Mouse (Mus musculus) intestine, embryonic 15.5 days (tissue): Measurements from ENCODE around the gene Enpep. TPM values are rescaled to one million over a fixed set of nuclear protein-coding genes. Genes with fewer than 3 reads are reported as not detected.

Experiments used
- ATAC-seq: fragments of 200-750 bp; cut with Nextera tagmentation; 2 replicates; pipeline ENCODE4 v1.8.0; 2017; ENCODE audit warnings: moderate TSS enrichment, moderate library complexity
- H3K27ac ChIP-seq: fragments of 300-500 bp; sonication (generic); 2 replicates; pipeline ENCODE4 v1.5.1; 2015; ENCODE audit warnings: mild to moderate bottlenecking, inconsistent platforms
- H3K27me3 ChIP-seq: fragments of 300-500 bp; sonication (generic); replicated peaks from 2 replicates; pipeline ENCODE4 v1.6.1; 2015; ENCODE audit warnings: inconsistent platforms
- H3K36me3 ChIP-seq: fragments of 300-500 bp; sonication (generic); 2 replicates; pipeline ENCODE4 v1.6.1; 2015; ENCODE audit warnings: inconsistent platforms
- H3K4me1 ChIP-seq: fragments of 300-500 bp; sonication (generic); replicated peaks from 2 replicates; pipeline ENCODE4 v1.6.1; 2015; ENCODE audit warnings: inconsistent platforms
- H3K4me2 ChIP-seq: fragments of 300-500 bp; sonication (generic); replicated peaks from 2 replicates; pipeline ENCODE4 v1.6.1; 2015; ENCODE audit warnings: mild to moderate bottlenecking, inconsistent platforms
- H3K4me3 ChIP-seq: fragments of 300-500 bp; sonication (generic); replicated peaks from 2 replicates; pipeline ENCODE4 v1.5.1; 2015; ENCODE audit warnings: inconsistent platforms
- H3K9ac ChIP-seq: fragments of 300-500 bp; sonication (generic); 2 replicates; pipeline ENCODE4 v1.6.1; 2015; ENCODE audit warnings: inconsistent platforms
- H3K9me3 ChIP-seq: fragments of 300-500 bp; sonication (generic); 2 replicates; pipeline ENCODE4 v1.6.1; 2016; ENCODE audit warnings: inconsistent platforms
- WGBS: fragments of 180-500 bp; shearing (Covaris S2); methylation state at CpG from one replicate; pipeline ENCODE4 v1.1.7; 2015; 5-methylcytosine and 5-hydroxymethylcytosine counted together
- polyA plus RNA-seq: library from polyadenylated mRNA; unstranded; fragments of >200 nt; fragmentation: Nextera tagmentation; extraction: Ambion mirVana; gene quantifications from 2 replicates; pipeline ENCODE4 v1.2.1, GENCODE M21; 2015

Enpep gene
- polyA plus RNA-seq, 1 experiment from 2014 or later: 100 TPM

DNA sequence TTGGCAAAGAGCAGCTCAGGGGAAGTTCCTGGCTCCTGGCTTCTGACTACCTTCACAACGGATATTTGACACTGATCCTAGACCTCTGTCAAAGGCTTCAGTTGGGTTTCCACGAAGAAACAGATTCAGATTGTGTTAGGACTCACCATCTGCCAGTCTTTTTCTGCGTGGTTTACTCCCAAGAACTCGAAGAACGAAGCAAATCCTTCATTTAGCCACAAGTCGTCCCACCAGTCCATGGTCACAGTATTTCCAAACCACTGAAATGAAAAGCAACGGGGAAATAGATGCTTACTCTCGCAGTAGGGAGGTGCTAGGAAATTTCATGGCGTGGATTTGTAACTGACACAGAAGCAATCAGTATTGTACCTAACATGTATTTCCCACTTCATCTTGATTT, 23.6 kb downstream of the Enpep start:
- ATAC-seq: no peak
- Histone ChIP-seq H3K36me3 (no peaks in the 10 kb centered on the region), H3K4me1 (no peaks in the 10 kb centered on the region), H3K9me3 (no peaks in the 10 kb centered on the region), H3K27me3 (no peaks in the 10 kb centered on the region), H3K4me2 (no peak overlapping the region), H3K9ac (no peak overlapping the region), H3K27ac (no peak overlapping the region), H3K4me3 (no peak overlapping the region)
- 71% methylated on average over 9 of the region's 9 CpGs for WGBS

- no peak overlapping the region for H3K27ac ChIP-seq
- peak; percentile 73; the same call in 1 of the 2 replicates for ATAC-seq
- no peaks in the 10 kb centered on the region for H3K27me3 ChIP-seq
- no peaks in the 10 kb centered on the region for H3K4me1 ChIP-seq
- no peaks in the 10 kb centered on the region for H3K9me3 ChIP-seq
- H3K36me3 ChIP-seq: no peaks in the 10 kb centered on the region
- WGBS: 36% methylated on average over 10 of the region's 10 CpGs
- no peak overlapping the region for H3K4me3 ChIP-seq
- no peak overlapping the region for H3K9ac ChIP-seq
- no peak overlapping the region for H3K4me2 ChIP-seq
Measured at GRCm38 (mm10) chr3:129308102-129308752, 24.3 kb downstream of the Enpep start.

GRCm38 (mm10) chr3:129303941-129304340, 28.6 kb downstream of the Enpep start:
- H3K27ac ChIP-seq: no peak overlapping the region
- H3K27me3 ChIP-seq: no peaks in the 10 kb centered on the region
- 5% methylated on average over 3 of the region's 3 CpGs for WGBS
- no peaks in the 10 kb centered on the region for H3K9me3 ChIP-seq
- H3K4me2 ChIP-seq: no peak overlapping the region
- no peaks in the 10 kb centered on the region for H3K36me3 ChIP-seq
- no peaks in the 10 kb centered on the region for H3K4me1 ChIP-seq
- H3K4me3 ChIP-seq: no peak overlapping the region
- no peak for ATAC-seq
- H3K9ac ChIP-seq: no peak overlapping the region

DNA sequence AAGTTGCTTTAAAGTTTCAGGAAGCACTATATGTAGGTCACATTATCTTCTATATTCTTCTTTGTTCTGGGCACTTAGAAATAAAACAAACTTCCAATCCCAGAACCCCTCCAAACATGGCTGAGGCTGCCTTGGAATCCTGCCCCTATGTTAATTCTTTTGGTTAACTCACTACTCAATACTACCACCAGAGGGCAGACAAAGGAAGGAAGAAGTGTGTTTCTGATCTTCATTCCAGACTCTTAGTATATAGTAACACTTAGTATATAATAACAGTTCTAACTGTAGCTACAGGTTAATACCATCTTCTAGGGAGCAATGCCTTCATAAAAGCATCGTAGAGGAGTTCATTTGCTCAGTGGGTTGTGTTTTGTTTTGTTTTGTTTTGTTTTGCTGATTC, 32.6 kb downstream of the Enpep start:
- WGBS: 69% methylated on average over 1 of the region's 1 CpGs
- Histone ChIP-seq H3K27ac (no peak overlapping the region), H3K4me2 (no peak overlapping the region)

DNA sequence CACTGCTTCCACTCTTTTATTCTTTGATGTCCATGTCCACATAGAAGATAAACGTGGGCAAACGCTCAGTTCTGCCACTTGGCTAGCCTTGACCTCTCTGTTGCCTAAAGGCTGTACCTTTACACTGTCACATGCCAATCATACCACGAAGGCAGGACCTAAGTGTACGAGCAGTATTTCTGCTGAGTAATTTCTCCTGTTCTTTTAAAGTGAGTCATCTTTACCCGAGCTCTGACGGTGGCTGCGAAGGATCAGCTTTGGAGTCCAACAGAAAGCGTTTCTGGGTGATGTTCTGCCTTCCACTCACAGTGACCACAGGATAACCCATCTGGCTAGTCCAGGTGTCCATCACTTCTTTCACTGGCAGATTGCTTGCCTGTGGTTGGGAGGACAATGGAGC, 33.9 kb downstream of the Enpep start:
- 85% methylated on average over 8 of the region's 8 CpGs for WGBS
- Histone ChIP-seq H3K9me3 (no peaks in the 10 kb centered on the region), H3K4me2 (no peak overlapping the region), H3K4me1 (no peaks in the 10 kb centered on the region), H3K27ac (no peak overlapping the region), H3K4me3 (no peak overlapping the region), H3K36me3 (no peaks in the 10 kb centered on the region), H3K27me3 (no peaks in the 10 kb centered on the region), H3K9ac (no peak overlapping the region)
- no peak for ATAC-seq

More for the DNA sequence above, 32.6 kb downstream of the Enpep start:
- no peak overlapping the region for H3K9ac ChIP-seq
- no peak overlapping the region for H3K4me3 ChIP-seq
- no peaks in the 10 kb centered on the region for H3K4me1 ChIP-seq
- H3K9me3 ChIP-seq: no peaks in the 10 kb centered on the region
- no peaks in the 10 kb centered on the region for H3K27me3 ChIP-seq
- H3K36me3 ChIP-seq: no peaks in the 10 kb centered on the region
- peak; percentile 55; the same call in 1 of the 2 replicates for ATAC-seq

- H3K9ac ChIP-seq: no peak overlapping the region
- H3K9me3 ChIP-seq: no peaks in the 10 kb centered on the region
- WGBS: 65% methylated on average over 5 of the region's 5 CpGs
- no peaks in the 10 kb centered on the region for H3K4me1 ChIP-seq
- H3K4me2 ChIP-seq: no peak overlapping the region
- no peaks in the 10 kb centered on the region for H3K27me3 ChIP-seq
- no peaks in the 10 kb centered on the region for H3K36me3 ChIP-seq
- H3K27ac ChIP-seq: no peak overlapping the region
- no peak overlapping the region for H3K4me3 ChIP-seq
- 0 out of 2 replicates have a peak, but pooled peaks have one; percentile 36 for ATAC-seq
Measured at GRCm38 (mm10) chr3:129296994-129297393, 35.5 kb downstream of the Enpep start.

GRCm38 (mm10) chr3:129295883-129296282, 36.6 kb downstream of the Enpep start:
- no peaks in the 10 kb centered on the region for H3K4me1 ChIP-seq
- no peak overlapping the region for H3K4me2 ChIP-seq
- no peak overlapping the region for H3K4me3 ChIP-seq
- H3K36me3 ChIP-seq: no peaks in the 10 kb centered on the region
- H3K27me3 ChIP-seq: no peaks in the 10 kb centered on the region
- H3K9me3 ChIP-seq: no peaks in the 10 kb centered on the region
- no peak overlapping the region for H3K9ac ChIP-seq
- no peak for ATAC-seq
- WGBS: 78% methylated on average over 2 of the region's 2 CpGs
- H3K27ac ChIP-seq: no peak overlapping the region

GRCm38 (mm10) chr3:129289536-129289935, 43.0 kb downstream of the Enpep start:
- no peak overlapping the region for H3K27ac ChIP-seq
- ATAC-seq: no peak
- H3K27me3 ChIP-seq: no peaks in the 10 kb centered on the region
- H3K36me3 ChIP-seq: no peaks in the 10 kb centered on the region
- no peak overlapping the region for H3K4me2 ChIP-seq
- 52% methylated on average over 8 of the region's 8 CpGs for WGBS
- H3K4me1 ChIP-seq: no peaks in the 10 kb centered on the region
- H3K9me3 ChIP-seq: no peaks in the 10 kb centered on the region
- H3K9ac ChIP-seq: no peak overlapping the region
- no peak overlapping the region for H3K4me3 ChIP-seq

DNA sequence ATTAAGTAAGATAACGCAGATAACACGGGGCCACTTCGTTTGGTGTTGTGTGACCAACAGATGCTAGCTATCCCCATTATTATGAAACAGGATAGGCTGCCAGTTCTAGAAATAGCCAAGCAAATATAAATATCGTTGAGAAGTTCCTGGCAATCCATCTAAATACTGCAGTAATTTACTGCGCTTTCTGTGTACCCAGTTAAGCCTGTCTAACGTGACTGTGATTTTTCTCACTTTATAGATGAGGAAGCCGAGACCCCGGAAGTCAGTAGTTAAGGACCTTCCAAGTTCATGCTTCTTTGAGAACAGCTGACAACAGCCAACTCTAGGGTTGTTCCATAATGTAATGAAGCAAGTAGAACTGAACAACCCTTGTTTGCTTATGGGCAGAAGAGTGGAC, 45.4 kb downstream of the Enpep start:
- no peaks in the 10 kb centered on the region for H3K9me3 ChIP-seq
- no peak overlapping the region for H3K9ac ChIP-seq
- H3K4me2 ChIP-seq: no peak overlapping the region
- WGBS: 41% methylated on average over 8 of the region's 8 CpGs
- H3K4me3 ChIP-seq: no peak overlapping the region
- H3K36me3 ChIP-seq: no peaks in the 10 kb centered on the region
- H3K27me3 ChIP-seq: no peaks in the 10 kb centered on the region
- no peak for ATAC-seq
- no peaks in the 10 kb centered on the region for H3K4me1 ChIP-seq
- no peak overlapping the region for H3K27ac ChIP-seq

DNA sequence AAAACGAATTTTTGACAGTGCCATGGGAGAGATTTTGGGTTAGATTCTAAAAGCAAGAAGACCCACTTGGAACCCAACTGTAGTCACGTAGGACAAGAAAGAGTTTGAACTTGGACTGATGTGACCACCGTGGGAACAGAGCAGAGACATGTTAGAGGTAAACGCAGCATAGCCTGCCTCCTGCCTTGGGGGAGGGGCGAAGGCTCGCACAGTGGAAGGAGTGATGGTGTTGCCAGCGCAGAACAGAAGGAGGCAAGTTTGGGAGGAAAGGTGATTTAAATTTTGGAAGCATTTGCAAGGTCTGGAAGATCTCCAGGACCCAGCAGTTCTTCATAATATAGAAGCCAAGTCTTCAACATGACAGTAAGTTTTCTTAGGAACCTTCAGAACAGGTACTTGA, 46.1 kb downstream of the Enpep start:
- no peak for ATAC-seq
- WGBS: 54% methylated on average over 7 of the region's 7 CpGs
- Histone ChIP-seq H3K4me2 (no peak overlapping the region), H3K9me3 (no peaks in the 10 kb centered on the region), H3K36me3 (no peaks in the 10 kb centered on the region), H3K27ac (no peak overlapping the region), H3K4me1 (no peaks in the 10 kb centered on the region), H3K27me3 (no peaks in the 10 kb centered on the region), H3K9ac (no peak overlapping the region), H3K4me3 (no peak overlapping the region)

DNA sequence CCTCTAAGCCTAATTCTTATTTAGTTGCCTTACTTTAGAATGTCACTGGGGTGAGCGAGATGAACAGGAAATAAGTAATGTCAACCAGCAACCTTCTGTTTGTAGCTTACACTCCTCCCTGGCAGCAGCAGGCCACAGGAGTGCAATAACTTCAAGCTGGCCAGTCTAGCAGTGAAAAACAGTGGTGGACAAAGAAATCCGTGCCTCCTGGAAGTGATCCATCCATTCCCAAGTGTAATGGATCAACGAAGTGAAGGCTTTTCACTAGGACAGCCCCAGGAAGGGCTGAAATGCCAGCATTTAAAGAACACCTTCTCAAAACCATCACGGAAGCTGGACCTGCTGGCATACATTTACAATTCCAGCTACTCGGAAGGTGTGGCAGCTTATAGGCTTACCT, 48.2 kb downstream of the Enpep start:
- H3K27me3 ChIP-seq: no peaks in the 10 kb centered on the region
- no peaks in the 10 kb centered on the region for H3K4me1 ChIP-seq
- no peak overlapping the region for H3K4me2 ChIP-seq
- ATAC-seq: no peak
- no peaks in the 10 kb centered on the region for H3K9me3 ChIP-seq
- H3K27ac ChIP-seq: no peak overlapping the region
- no peaks in the 10 kb centered on the region for H3K36me3 ChIP-seq
- no peak overlapping the region for H3K9ac ChIP-seq
- WGBS: 68% methylated on average over 5 of the region's 5 CpGs
- H3K4me3 ChIP-seq: no peak overlapping the region

GRCm38 (mm10) chr3:129279441-129279840, 53.1 kb downstream of the Enpep start:
- Histone ChIP-seq H3K9ac (no peak overlapping the region), H3K4me1 (no peaks in the 10 kb centered on the region), H3K4me2 (no peak overlapping the region), H3K27ac (no peak overlapping the region), H3K4me3 (no peak overlapping the region), H3K9me3 (no peaks in the 10 kb centered on the region), H3K36me3 (no peaks in the 10 kb centered on the region), H3K27me3 (no peaks in the 10 kb centered on the region)
- WGBS: 89% methylated on average over 8 of the region's 8 CpGs
- no peak for ATAC-seq

DNA sequence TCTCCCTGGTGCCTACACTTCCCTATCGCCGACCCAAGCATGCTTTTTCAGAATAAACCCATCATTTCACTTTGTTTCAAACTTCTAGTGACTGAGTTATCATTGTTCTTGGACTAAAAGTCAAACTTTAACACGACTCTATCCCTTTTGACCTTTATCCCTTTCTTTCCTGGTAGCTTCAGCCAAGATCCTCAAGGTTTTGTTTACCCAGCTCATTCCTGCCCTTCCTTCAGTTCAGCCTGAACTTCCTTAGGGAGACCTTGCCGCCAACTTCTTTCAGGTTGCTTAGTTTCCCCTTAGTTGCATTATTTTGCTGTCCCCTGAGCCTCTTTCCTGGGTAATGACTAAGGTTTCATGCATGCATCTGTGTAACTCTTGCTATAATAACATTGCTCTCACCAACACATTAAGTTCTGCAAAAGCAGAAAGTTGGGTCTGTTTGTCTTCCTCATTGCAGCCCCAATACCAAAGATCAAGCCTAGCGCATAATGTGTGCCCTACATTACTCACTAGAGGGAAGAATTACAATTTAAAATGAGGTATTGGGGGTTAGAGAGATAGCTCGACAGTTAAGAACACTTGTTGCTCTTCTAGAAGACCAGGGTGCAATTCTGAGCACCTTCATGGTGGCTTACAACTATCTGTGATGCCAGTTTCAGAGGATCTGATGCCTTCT, 59.2 kb downstream of the Enpep start:
- no peak overlapping the region for H3K9ac ChIP-seq
- no peaks in the 10 kb centered on the region for H3K36me3 ChIP-seq
- H3K27ac ChIP-seq: peak overlapping the region; percentile 69
- H3K4me2 ChIP-seq: no peak overlapping the region
- no peaks in the 10 kb centered on the region for H3K27me3 ChIP-seq
- 59% methylated on average over 6 of the region's 6 CpGs for WGBS
- ATAC-seq: peak; percentile 86
- no peak overlapping the region for H3K4me3 ChIP-seq
- no peaks in the 10 kb centered on the region for H3K4me1 ChIP-seq
- no peaks in the 10 kb centered on the region for H3K9me3 ChIP-seq
